Mouse (Mus musculus) intestine, embryonic 14.5 days (tissue): ENCODE measurements around the gene Gas6. TPM values are rescaled to one million over a fixed set of nuclear protein-coding genes. Genes with fewer than 3 reads are reported as not detected.
A peak's percentile ranks its signal among the peaks of the same experiment; 100 is the strongest.

Source experiments
- ATAC-seq: fragments of 200-750 bp; cut with Nextera tagmentation; replicated peaks from 2 replicates; pipeline ENCODE4 v1.8.0; 2017; ENCODE audit warnings: low read depth, moderate number of reproducible peaks, moderate TSS enrichment, moderate library complexity; ENCODE audit not compliant: low FRiP score, low TSS enrichment
- DNase-seq: peaks from one replicate; pipeline ENCODE4 v3.0.0-alpha.2; 2018; ENCODE audit warnings: low spot score
- H3K27ac ChIP-seq: fragments of 300-500 bp; sonication (generic); 2 replicates; pipeline ENCODE4 v1.5.1; 2014; ENCODE audit warnings: low read depth, mild to moderate bottlenecking, control low read depth
- H3K27me3 ChIP-seq: fragments of 300-500 bp; sonication (generic); replicated peaks from 2 replicates; pipeline ENCODE4 v1.6.1; 2014; ENCODE audit warnings: low read length, control low read depth; ENCODE audit not compliant: control insufficient read depth, insufficient read depth
- H3K36me3 ChIP-seq: fragments of 300-500 bp; sonication (generic); 2 replicates; pipeline ENCODE4 v1.6.1; 2014; ENCODE audit warnings: low read length, control low read depth; ENCODE audit not compliant: control insufficient read depth, insufficient read depth
- H3K4me1 ChIP-seq: fragments of 300-500 bp; sonication (generic); replicated peaks from 2 replicates; pipeline ENCODE4 v1.6.1; 2014; ENCODE audit warnings: low read length, control low read depth, mixed read lengths; ENCODE audit not compliant: control insufficient read depth, insufficient read depth
- H3K4me2 ChIP-seq: fragments of 300-500 bp; sonication (generic); 2 replicates; pipeline ENCODE4 v1.6.1; 2014; ENCODE audit warnings: low read length
- H3K4me3 ChIP-seq: fragments of 300-500 bp; sonication (generic); 2 replicates; pipeline ENCODE4 v1.5.1; 2014; ENCODE audit warnings: low read depth, low read length, control low read depth, mixed read lengths
- H3K9ac ChIP-seq: fragments of 300-500 bp; sonication (generic); 2 replicates; pipeline ENCODE4 v1.6.1; 2014; ENCODE audit warnings: mild to moderate bottlenecking, low read length
- H3K9me3 ChIP-seq: fragments of 300-500 bp; sonication (generic); 2 replicates; pipeline ENCODE4 v1.6.1; 2016; ENCODE audit warnings: low read length, control low read depth; ENCODE audit not compliant: control insufficient read depth
- WGBS: fragments of 180-500 bp; shearing (Covaris S2); extraction: QIAGEN DNeasy Blood & Tissue Kit; methylation state at CpG from one replicate; pipeline ENCODE4 v1.1.7; 2014; 5-methylcytosine and 5-hydroxymethylcytosine counted together
- polyA plus RNA-seq: library from polyadenylated mRNA; unstranded; fragments of >200 nt; fragmentation: Nextera tagmentation; extraction: Ambion mirVana; gene quantifications from 2 replicates; pipeline ENCODE4 v1.2.1, GENCODE M21; 2014

Gene Gas6
- polyA plus RNA-seq, 1 experiment from 2014 or later = 28.7 TPM

GRCm38 (mm10) chr8:13516011-13516442 lies 21.7 kb upstream of the Gas6 start:
- WGBS = 45% methylated on average over 7 of the region's 7 CpGs
- ATAC-seq = no peak

DNA sequence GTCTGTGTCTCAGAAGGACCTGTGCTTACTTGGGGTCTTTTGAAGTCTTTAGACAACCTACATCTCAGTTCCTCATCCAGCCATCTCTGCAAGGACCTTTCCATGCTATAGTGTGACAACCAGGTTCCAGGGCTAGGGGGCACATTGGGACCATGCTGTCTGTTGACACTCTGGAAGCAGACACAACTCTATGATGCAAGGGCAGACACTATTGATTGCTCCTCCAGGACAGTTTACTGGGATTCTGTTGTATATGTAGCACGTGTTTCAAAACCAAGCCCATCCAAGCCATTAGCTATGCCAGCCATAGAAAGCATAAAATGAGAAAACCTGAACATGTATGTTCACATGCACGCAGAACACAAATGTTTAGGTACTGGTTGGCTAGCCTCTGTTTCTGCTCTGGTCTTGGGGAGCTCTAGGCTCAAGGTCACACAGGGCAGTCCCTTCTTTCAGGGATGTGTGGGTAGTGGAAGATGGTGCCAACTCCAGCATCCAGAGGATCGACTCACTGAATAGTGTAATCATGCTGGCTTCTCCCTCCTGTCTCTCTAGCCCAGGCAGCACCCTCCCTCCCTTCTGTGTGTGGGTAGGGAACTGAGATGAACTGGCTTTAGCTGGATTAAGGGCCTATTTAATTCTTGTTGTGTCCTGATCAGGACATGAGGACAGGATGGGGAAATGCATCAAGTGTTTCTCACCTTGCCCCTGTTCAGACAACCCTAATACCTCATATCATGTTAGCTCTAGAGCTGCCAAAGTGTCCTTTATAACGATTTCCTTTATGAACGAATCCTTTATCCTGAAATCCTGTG lies 19.5 kb upstream of the Gas6 start:
- no peaks in the 10 kb centered on the region for H3K36me3 ChIP-seq
- WGBS = 82% methylated on average over 5 of the region's 5 CpGs
- ATAC-seq (no peak), DNase-seq (no peak)
- H3K4me1 ChIP-seq = peaks cover 23% of the 10 kb centered on the region
- H3K27me3 ChIP-seq = no peaks in the 10 kb centered on the region
- H3K4me2 ChIP-seq = no peak overlapping the region
- H3K9me3 ChIP-seq = no peaks in the 10 kb centered on the region
- H3K4me3 ChIP-seq = no peak overlapping the region
- no peak overlapping the region for H3K27ac ChIP-seq
- no peak overlapping the region for H3K9ac ChIP-seq

More at GRCm38 (mm10) chr8:13516011-13516442, 21.7 kb upstream of the Gas6 start:
- Histone ChIP-seq H3K9me3 (no peaks in the 10 kb centered on the region), H3K4me2 (no peak overlapping the region), H3K9ac (no peak overlapping the region), H3K27me3 (no peaks in the 10 kb centered on the region), H3K4me1 (peaks cover 34% of the 10 kb centered on the region), H3K4me3 (no peak overlapping the region), H3K36me3 (no peaks in the 10 kb centered on the region), H3K27ac (no peak overlapping the region)
- no peak for DNase-seq

- DNase-seq = no peak
Measured at GRCm38 (mm10) chr8:13512677-13513076, 18.4 kb upstream of the Gas6 start.

GRCm38 (mm10) chr8:13512016-13512415 lies 17.7 kb upstream of the Gas6 start:
- DNase-seq (no peak), ATAC-seq (no peak)
- H3K27ac ChIP-seq = no peak overlapping the region
- H3K36me3 ChIP-seq = no peaks in the 10 kb centered on the region
- no peak overlapping the region for H3K9ac ChIP-seq
- no peak overlapping the region for H3K4me2 ChIP-seq
- no peaks in the 10 kb centered on the region for H3K9me3 ChIP-seq
- no peak overlapping the region for H3K4me3 ChIP-seq
- H3K4me1 ChIP-seq = peaks cover 22% of the 10 kb centered on the region
- H3K27me3 ChIP-seq = no peaks in the 10 kb centered on the region
- 78% methylated on average over 5 of the region's 5 CpGs for WGBS

More at GRCm38 (mm10) chr8:13512677-13513076, 18.4 kb upstream of the Gas6 start:
- no peak overlapping the region for H3K27ac ChIP-seq
- no peaks in the 10 kb centered on the region for H3K36me3 ChIP-seq
- H3K9me3 ChIP-seq = no peaks in the 10 kb centered on the region
- peaks cover 23% of the 10 kb centered on the region for H3K4me1 ChIP-seq
- 34% methylated on average over 6 of the region's 6 CpGs for WGBS
- H3K9ac ChIP-seq = no peak overlapping the region
- H3K27me3 ChIP-seq = no peaks in the 10 kb centered on the region
- H3K4me2 ChIP-seq = no peak overlapping the region
- no peak overlapping the region for H3K4me3 ChIP-seq
- ATAC-seq = no peak

DNA sequence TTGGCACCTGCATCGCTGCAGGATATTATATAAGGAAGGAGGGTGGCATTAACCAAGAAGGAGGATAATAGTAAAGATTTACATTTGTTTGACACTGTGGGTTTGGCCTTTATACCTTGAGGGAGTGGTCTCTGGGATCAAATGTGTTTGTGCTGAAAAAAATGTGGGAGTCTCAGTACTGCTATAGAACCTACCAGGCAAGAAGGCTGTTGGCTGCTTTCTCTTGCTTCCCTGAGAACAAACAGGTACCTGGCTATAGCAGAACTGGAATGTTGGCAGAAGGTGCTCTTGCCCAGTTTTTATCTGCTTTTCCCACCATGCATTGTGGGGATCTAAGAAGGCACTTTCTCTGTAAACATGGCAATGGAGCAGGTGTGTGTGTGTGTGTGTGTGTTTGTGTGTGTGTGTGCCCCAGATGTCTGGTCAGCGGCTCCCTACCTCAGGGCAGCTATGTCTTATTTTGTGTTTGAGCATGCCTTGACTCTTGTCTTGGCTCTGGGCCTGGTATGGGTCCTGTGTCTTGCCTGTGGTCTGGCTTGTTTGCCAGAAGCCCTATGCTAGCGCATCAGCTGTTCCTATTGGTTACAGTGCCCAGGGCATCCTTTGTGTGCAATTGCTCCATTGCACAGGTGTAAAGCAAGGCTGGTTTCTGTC lies 13.1 kb upstream of the Gas6 start:
- H3K4me2 ChIP-seq = no peak overlapping the region
- WGBS = 58% methylated on average over 3 of the region's 3 CpGs
- H3K27ac ChIP-seq = no peak overlapping the region
- no peak overlapping the region for H3K4me3 ChIP-seq
- H3K36me3 ChIP-seq = no peaks in the 10 kb centered on the region
- H3K4me1 ChIP-seq = peaks cover 4% of the 10 kb centered on the region; the same call in 1 of the 2 replicates
- H3K27me3 ChIP-seq = no peaks in the 10 kb centered on the region
- no peak for DNase-seq
- no peaks in the 10 kb centered on the region for H3K9me3 ChIP-seq
- no peak overlapping the region for H3K9ac ChIP-seq
- ATAC-seq = no peak

GRCm38 (mm10) chr8:13506849-13507248 lies 12.6 kb upstream of the Gas6 start:
- H3K9ac ChIP-seq = no peak overlapping the region
- H3K36me3 ChIP-seq = no peaks in the 10 kb centered on the region
- no peaks in the 10 kb centered on the region for H3K9me3 ChIP-seq
- WGBS = 32% methylated on average over 4 of the region's 4 CpGs
- no peak overlapping the region for H3K27ac ChIP-seq
- H3K4me2 ChIP-seq = no peak overlapping the region
- DNase-seq (no peak), ATAC-seq (no peak)
- H3K27me3 ChIP-seq = no peaks in the 10 kb centered on the region
- no peak overlapping the region for H3K4me3 ChIP-seq
- no peaks in the 10 kb centered on the region for H3K4me1 ChIP-seq

GRCm38 (mm10) chr8:13504894-13505674 lies 10.8 kb upstream of the Gas6 start:
- no peak for ATAC-seq
- H3K9ac ChIP-seq = no peak overlapping the region
- no peaks in the 10 kb centered on the region for H3K4me1 ChIP-seq
- no peaks in the 10 kb centered on the region for H3K36me3 ChIP-seq
- H3K4me3 ChIP-seq = no peak overlapping the region
- no peak for DNase-seq
- H3K4me2 ChIP-seq = no peak overlapping the region
- H3K9me3 ChIP-seq = no peaks in the 10 kb centered on the region
- no peaks in the 10 kb centered on the region for H3K27me3 ChIP-seq
- peak overlapping the region; percentile 16; the same call in 1 of the 2 replicates for H3K27ac ChIP-seq

- WGBS = 74% methylated on average over 8 of the region's 8 CpGs
- H3K4me1 ChIP-seq = no peaks in the 10 kb centered on the region
- H3K36me3 ChIP-seq = no peaks in the 10 kb centered on the region
- H3K27me3 ChIP-seq = no peaks in the 10 kb centered on the region
- no peak overlapping the region for H3K4me2 ChIP-seq
- DNase-seq (no peak), ATAC-seq (no peak)
- no peaks in the 10 kb centered on the region for H3K9me3 ChIP-seq
- no peak overlapping the region for H3K4me3 ChIP-seq
- H3K9ac ChIP-seq = no peak overlapping the region
- no peak overlapping the region for H3K27ac ChIP-seq
Measured at GRCm38 (mm10) chr8:13503936-13504606, 9.8 kb upstream of the Gas6 start.
